Mouse (Mus musculus) liver, embryonic 12.5 days (tissue): ENCODE data around the gene Grk6. TPM values are rescaled to one million over a fixed set of nuclear protein-coding genes. Genes with fewer than 3 reads are reported as not detected.

Experiments used
- ATAC-seq: fragments of 200-750 bp; cut with Nextera tagmentation; 2 replicates; pipeline ENCODE4 v1.8.0; 2017; ENCODE audit warnings: moderate number of reproducible peaks, mild to moderate bottlenecking, moderate library complexity
- H3K27ac ChIP-seq: fragments of 300-500 bp; sonication (generic); 2 replicates; pipeline ENCODE4 v1.5.1; 2016; ENCODE audit warnings: mild to moderate bottlenecking
- H3K27me3 ChIP-seq: fragments of 300-500 bp; sonication (generic); replicated peaks from 2 replicates; pipeline ENCODE4 v1.6.1; 2016; ENCODE audit warnings: mild to moderate bottlenecking, moderate library complexity
- H3K36me3 ChIP-seq: fragments of 300-500 bp; sonication (generic); 2 replicates; pipeline ENCODE4 v1.6.1; 2016; ENCODE audit warnings: mild to moderate bottlenecking, moderate library complexity
- H3K4me1 ChIP-seq: fragments of 300-500 bp; sonication (generic); 2 replicates; pipeline ENCODE4 v1.6.1; 2016
- H3K4me2 ChIP-seq: fragments of 300-500 bp; sonication (generic); 2 replicates; pipeline ENCODE4 v1.6.1; 2016; ENCODE audit warnings: mild to moderate bottlenecking, moderate library complexity
- H3K4me3 ChIP-seq: fragments of 300-500 bp; sonication (generic); 2 replicates; pipeline ENCODE4 v1.5.1; 2016; ENCODE audit warnings: mild to moderate bottlenecking, moderate library complexity
- H3K9ac ChIP-seq: fragments of 300-500 bp; sonication (generic); 2 replicates; pipeline ENCODE4 v1.6.1; 2016; ENCODE audit warnings: mild to moderate bottlenecking, moderate library complexity
- H3K9me3 ChIP-seq: fragments of 300-500 bp; sonication (generic); replicated peaks from 2 replicates; pipeline ENCODE4 v1.6.1; 2016; ENCODE audit warnings: mild to moderate bottlenecking, moderate library complexity
- WGBS: fragments of 180-500 bp; shearing (Covaris S2); methylation state at CpG from one replicate; pipeline ENCODE4 v1.1.7; 2016; ENCODE audit not compliant: insufficient replicate concordance; 5-methylcytosine and 5-hydroxymethylcytosine counted together
- polyA plus RNA-seq: library from polyadenylated mRNA; unstranded; fragments of >200 nt; fragmentation: Nextera tagmentation; extraction: Ambion mirVana; gene quantifications from 2 replicates; pipeline ENCODE4 v1.2.1, GENCODE M21; 2016

The Grk6 gene
- polyA plus RNA-seq, 1 experiment from 2014 or later = 44.6 TPM

GRCm38 (mm10) chr13:55482542-55482941 is 37.7 kb downstream of the Grk6 start:
- no peak overlapping the region for H3K4me3 ChIP-seq
- H3K9ac ChIP-seq = no peak overlapping the region
- peaks cover 72% of the 10 kb centered on the region for H3K27me3 ChIP-seq
- H3K9me3 ChIP-seq = no peaks in the 10 kb centered on the region
- H3K4me1 ChIP-seq = peaks cover 25% of the 10 kb centered on the region
- WGBS = 71% methylated on average over 7 of the region's 7 CpGs
- no peak overlapping the region for H3K27ac ChIP-seq
- peaks cover 22% of the 10 kb centered on the region for H3K36me3 ChIP-seq
- ATAC-seq = no peak
- no peak overlapping the region for H3K4me2 ChIP-seq

GRCm38 (mm10) chr13:55483071-55483470 is 38.2 kb downstream of the Grk6 start:
- Histone ChIP-seq H3K27ac (no peak overlapping the region), H3K9me3 (no peaks in the 10 kb centered on the region), H3K36me3 (peaks cover 22% of the 10 kb centered on the region), H3K4me3 (no peak overlapping the region), H3K27me3 (peaks cover 77% of the 10 kb centered on the region), H3K4me1 (peaks cover 30% of the 10 kb centered on the region), H3K9ac (no peak overlapping the region), H3K4me2 (no peak overlapping the region)
- 36% methylated on average over 9 of the region's 9 CpGs for WGBS
- no peak for ATAC-seq

- no peak overlapping the region for H3K4me2 ChIP-seq
- 44% methylated on average over 15 of the region's 15 CpGs for WGBS
- H3K9me3 ChIP-seq = no peaks in the 10 kb centered on the region
- H3K4me1 ChIP-seq = peaks cover 32% of the 10 kb centered on the region
- H3K36me3 ChIP-seq = peaks cover 22% of the 10 kb centered on the region
- peaks cover 82% of the 10 kb centered on the region for H3K27me3 ChIP-seq
- H3K4me3 ChIP-seq = no peak overlapping the region
- H3K27ac ChIP-seq = no peak overlapping the region
- no peak for ATAC-seq
- no peak overlapping the region for H3K9ac ChIP-seq
Measured at GRCm38 (mm10) chr13:55483593-55483992, 38.7 kb downstream of the Grk6 start.

GRCm38 (mm10) chr13:55484520-55485088 is 39.7 kb downstream of the Grk6 start:
- Histone ChIP-seq H3K4me3 (no peak overlapping the region), H3K36me3 (peaks cover 22% of the 10 kb centered on the region), H3K4me2 (no peak overlapping the region), H3K27ac (no peak overlapping the region), H3K27me3 (peaks cover 93% of the 10 kb centered on the region), H3K9me3 (no peaks in the 10 kb centered on the region), H3K9ac (no peak overlapping the region), H3K4me1 (peaks cover 28% of the 10 kb centered on the region)
- 39% methylated on average over 7 of the region's 7 CpGs for WGBS
- no peak for ATAC-seq

GRCm38 (mm10) chr13:55486029-55486794 is 41.3 kb downstream of the Grk6 start:
- Histone ChIP-seq H3K4me3 (peak overlapping the region; percentile 62), H3K9ac (0 out of 2 replicates have a peak overlapping the region, but pooled peaks have one; percentile 15), H3K36me3 (peaks cover 7% of the 10 kb centered on the region), H3K27me3 (peaks cover 94% of the 10 kb centered on the region), H3K27ac (no peak overlapping the region), H3K9me3 (no peaks in the 10 kb centered on the region), H3K4me1 (peaks cover 28% of the 10 kb centered on the region), H3K4me2 (peak overlapping the region; percentile 72)
- 0 out of 2 replicates have a peak, but pooled peaks have one; percentile 16 for ATAC-seq
- 47% methylated on average over 14 of the region's 14 CpGs for WGBS

GRCm38 (mm10) chr13:55486916-55487577 is 42.2 kb downstream of the Grk6 start:
- H3K27ac ChIP-seq = peak overlapping the region; percentile 54
- under 1% methylated on average over 29 of the region's 29 CpGs for WGBS
- H3K4me1 ChIP-seq = peaks cover 28% of the 10 kb centered on the region
- H3K27me3 ChIP-seq = peaks cover 94% of the 10 kb centered on the region
- no peaks in the 10 kb centered on the region; the same call in 1 of the 2 replicates for H3K36me3 ChIP-seq
- peak; percentile 27; the same call in 1 of the 2 replicates for ATAC-seq
- H3K4me2 ChIP-seq = peak overlapping the region; percentile 72
- peak overlapping the region; percentile 62 for H3K4me3 ChIP-seq
- no peaks in the 10 kb centered on the region for H3K9me3 ChIP-seq
- H3K9ac ChIP-seq = peak overlapping the region; percentile 63

- H3K4me1 ChIP-seq = peaks cover 28% of the 10 kb centered on the region
- H3K4me3 ChIP-seq = peak within 1 kb of the TSS; percentile 62
- H3K9ac ChIP-seq = peak within 1 kb of the TSS; percentile 63
- H3K4me2 ChIP-seq = peak within 1 kb of the TSS; percentile 72
- no peaks in the 10 kb centered on the region for H3K36me3 ChIP-seq
- H3K27ac ChIP-seq = peak within 1 kb of the TSS; percentile 54
- 3% methylated on average over 54 of the region's 83 CpGs for WGBS
- H3K9me3 ChIP-seq = no peaks in the 10 kb centered on the region
- H3K27me3 ChIP-seq = peaks cover 94% of the 10 kb centered on the region
- ATAC-seq = peak; percentile 53
Measured at GRCm38 (mm10) chr13:55487578-55488498, 43.0 kb downstream of the Grk6 start, which contains the start of gene Dbn1. Dbn1 (minus strand) TSS chr13:55488111.

GRCm38 (mm10) chr13:55494257-55494656 is 49.4 kb downstream of the Grk6 start:
- H3K27me3 ChIP-seq = peaks cover 68% of the 10 kb centered on the region
- H3K27ac ChIP-seq = no peak overlapping the region
- H3K9ac ChIP-seq = no peak overlapping the region
- no peak overlapping the region for H3K4me2 ChIP-seq
- H3K4me3 ChIP-seq = no peak overlapping the region
- WGBS = 20% methylated on average over 2 of the region's 2 CpGs
- no peak for ATAC-seq
- H3K36me3 ChIP-seq = peaks cover 14% of the 10 kb centered on the region
- peaks cover 11% of the 10 kb centered on the region for H3K4me1 ChIP-seq
- no peaks in the 10 kb centered on the region for H3K9me3 ChIP-seq

- no peak overlapping the region for H3K4me2 ChIP-seq
- no peaks in the 10 kb centered on the region for H3K9me3 ChIP-seq
- no peak overlapping the region for H3K27ac ChIP-seq
- peaks cover 60% of the 10 kb centered on the region for H3K27me3 ChIP-seq
- 9% methylated on average over 18 of the region's 18 CpGs for WGBS
- H3K36me3 ChIP-seq = peaks cover 18% of the 10 kb centered on the region
- H3K4me3 ChIP-seq = no peak overlapping the region
- ATAC-seq = peak; percentile 37; the same call in 1 of the 2 replicates
- peaks cover 11% of the 10 kb centered on the region for H3K4me1 ChIP-seq
- no peak overlapping the region for H3K9ac ChIP-seq
Measured at GRCm38 (mm10) chr13:55494883-55495621, 50.2 kb downstream of the Grk6 start.

- Histone ChIP-seq H3K4me1 (peaks cover 11% of the 10 kb centered on the region), H3K36me3 (peaks cover 18% of the 10 kb centered on the region), H3K27me3 (peaks cover 59% of the 10 kb centered on the region), H3K9me3 (no peaks in the 10 kb centered on the region), H3K27ac (no peak overlapping the region), H3K9ac (no peak overlapping the region), H3K4me2 (no peak overlapping the region), H3K4me3 (no peak overlapping the region)
- WGBS = 56% methylated on average over 4 of the region's 4 CpGs
- no peak for ATAC-seq
Measured at GRCm38 (mm10) chr13:55495702-55496101, 50.8 kb downstream of the Grk6 start.

GRCm38 (mm10) chr13:55496661-55497060 is 51.8 kb downstream of the Grk6 start:
- no peak for ATAC-seq
- WGBS = 80% methylated on average over 6 of the region's 6 CpGs
- peaks cover 27% of the 10 kb centered on the region for H3K36me3 ChIP-seq
- peaks cover 50% of the 10 kb centered on the region for H3K27me3 ChIP-seq
- no peak overlapping the region for H3K4me2 ChIP-seq
- no peak overlapping the region for H3K4me3 ChIP-seq
- no peak overlapping the region for H3K27ac ChIP-seq
- no peak overlapping the region for H3K9ac ChIP-seq
- H3K4me1 ChIP-seq = peaks cover 11% of the 10 kb centered on the region
- H3K9me3 ChIP-seq = no peaks in the 10 kb centered on the region
